Mouse (Mus musculus) liver, postnatal 0 days (tissue): ENCODE results near the gene Prkab1. TPM values are rescaled to one million over a fixed set of nuclear protein-coding genes. Genes with fewer than 3 reads are reported as not detected.

Experiments used
- ATAC-seq: fragments of 200-750 bp; cut with Nextera tagmentation; 2 replicates; pipeline ENCODE4 v1.8.0; 2017; ENCODE audit warnings: mild to moderate bottlenecking, moderate library complexity
- DNase-seq: peaks from one replicate; pipeline ENCODE4 v3.0.0-alpha.2; 2016
- H3K27ac ChIP-seq: fragments of 300-500 bp; sonication (generic); 2 replicates; pipeline ENCODE4 v1.5.1; 2014; ENCODE audit warnings: antibody characterized with exemption, moderate library complexity, mild to moderate bottlenecking, low read depth
- H3K27me3 ChIP-seq: fragments of 300-500 bp; sonication (generic); 2 replicates; pipeline ENCODE4 v1.6.1; 2014; ENCODE audit warnings: low read length, control low read depth, mixed read lengths; ENCODE audit not compliant: insufficient read depth
- H3K36me3 ChIP-seq: fragments of 300-500 bp; sonication (generic); replicated peaks from 2 replicates; pipeline ENCODE4 v1.6.1; 2014; ENCODE audit warnings: mild to moderate bottlenecking, control low read depth, low read length, moderate library complexity, mixed read lengths; ENCODE audit not compliant: insufficient read depth
- H3K4me1 ChIP-seq: fragments of 300-500 bp; sonication (generic); 2 replicates; pipeline ENCODE4 v1.6.1; 2014; ENCODE audit warnings: antibody characterized with exemption, mild to moderate bottlenecking, control low read depth; ENCODE audit not compliant: insufficient read depth
- H3K4me2 ChIP-seq: fragments of 300-500 bp; sonication (generic); 2 replicates; pipeline ENCODE4 v1.6.1; 2014; ENCODE audit warnings: low read depth, mild to moderate bottlenecking, low read length, moderate library complexity, mixed read lengths
- H3K4me3 ChIP-seq: fragments of 300-500 bp; sonication (generic); 2 replicates; pipeline ENCODE4 v1.5.1; 2014; ENCODE audit warnings: low read depth, low read length
- H3K9ac ChIP-seq: fragments of 300-500 bp; sonication (generic); replicated peaks from 2 replicates; pipeline ENCODE4 v1.6.1; 2014; ENCODE audit warnings: mild to moderate bottlenecking, moderate library complexity
- H3K9me3 ChIP-seq: fragments of 300-500 bp; sonication (generic); 2 replicates; pipeline ENCODE4 v1.6.1; 2016; ENCODE audit warnings: mild to moderate bottlenecking, control low read depth, low read length, mixed read lengths
- CTCF ChIP-seq: sonication (generic); IDR thresholded peaks from 2 replicates; pipeline ENCODE4 v1.5.1; 2016; ENCODE audit warnings: antibody characterized with exemption, low read depth
- EP300 ChIP-seq: IDR thresholded peaks from 2 replicates; pipeline ENCODE4 v1.6.1; 2016; ENCODE audit warnings: antibody characterized with exemption, low read depth, mild to moderate bottlenecking
- WGBS: fragments of 180-500 bp; shearing (Covaris S2); extraction: QIAGEN DNeasy Blood & Tissue Kit; methylation state at CpG from one replicate; pipeline ENCODE4 v1.1.7; 2014; ENCODE audit not compliant: insufficient replicate concordance; 5-methylcytosine and 5-hydroxymethylcytosine counted together
- polyA plus RNA-seq: library from polyadenylated mRNA; unstranded; fragments of >200 nt; fragmentation: Nextera tagmentation; extraction: Ambion mirVana; gene quantifications from 2 replicates; pipeline ENCODE4 v1.2.1, GENCODE M21; 2015

Gene Prkab1
- polyA plus RNA-seq, 1 experiment from 2014 or later, result 51.6 TPM

GRCm38 (mm10) chr5:116045581-116045980, 21.3 kb upstream of the Prkab1 start:
- Histone ChIP-seq H3K4me3 (no peak overlapping the region), H3K27ac (no peak overlapping the region), H3K36me3 (no peaks in the 10 kb centered on the region), H3K4me2 (no peak overlapping the region), H3K27me3 (0 out of 2 replicates have a peak, but pooled peaks cover under 1% of the 10 kb centered on the region), H3K4me1 (no peaks in the 10 kb centered on the region), H3K9me3 (no peaks in the 10 kb centered on the region), H3K9ac (no peak overlapping the region)
- TF ChIP-seq CTCF, result no peak
- TF ChIP-seq EP300, result no peak
- 78% methylated on average over 8 of the region's 8 CpGs for WGBS
- ATAC-seq (no peak), DNase-seq (no peak)

- DNase-seq (no peak), ATAC-seq (no peak)
- Histone ChIP-seq H3K4me1 (no peaks in the 10 kb centered on the region), H3K27me3 (0 out of 2 replicates have a peak, but pooled peaks cover 6% of the 10 kb centered on the region), H3K36me3 (no peaks in the 10 kb centered on the region), H3K4me2 (no peak overlapping the region), H3K9me3 (no peaks in the 10 kb centered on the region), H3K9ac (no peak overlapping the region), H3K4me3 (no peak overlapping the region), H3K27ac (no peak overlapping the region)
- TF ChIP-seq EP300 (no peak), CTCF (no peak)
- 66% methylated on average over 7 of the region's 7 CpGs for WGBS
These were observed 17.9 kb upstream of the Prkab1 start for GRCm38 (mm10) chr5:116042241-116042640.

DNA sequence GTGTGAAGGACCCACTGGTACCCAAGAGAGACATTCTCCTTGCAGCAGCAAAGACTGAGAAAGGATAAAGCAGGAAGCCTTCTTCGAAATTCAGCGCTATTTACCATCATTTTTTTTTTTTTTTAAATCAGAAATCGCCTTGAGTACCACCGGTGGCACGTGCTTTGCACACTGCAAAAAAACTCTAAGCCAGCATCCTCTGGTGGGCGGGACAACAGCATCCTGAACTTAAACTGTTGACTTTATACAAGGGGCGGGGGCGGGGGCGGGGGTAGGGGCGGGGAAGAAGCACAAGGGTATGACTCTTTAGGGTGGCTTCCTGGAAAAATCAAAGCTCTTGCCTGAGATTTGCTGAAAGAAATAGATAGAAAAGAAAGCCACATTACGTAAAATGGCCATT, 15.4 kb upstream of the Prkab1 start:
- Histone ChIP-seq H3K36me3 (no peaks in the 10 kb centered on the region), H3K9ac (no peak overlapping the region), H3K4me1 (no peaks in the 10 kb centered on the region), H3K9me3 (no peaks in the 10 kb centered on the region), H3K4me3 (no peak overlapping the region), H3K27me3 (0 out of 2 replicates have a peak, but pooled peaks cover 6% of the 10 kb centered on the region), H3K27ac (no peak overlapping the region), H3K4me2 (no peak overlapping the region)
- ATAC-seq, result no peak
- no peak for DNase-seq
- WGBS, result 23% methylated on average over 11 of the region's 11 CpGs
- TF ChIP-seq EP300 (no peak), CTCF (no peak)

DNA sequence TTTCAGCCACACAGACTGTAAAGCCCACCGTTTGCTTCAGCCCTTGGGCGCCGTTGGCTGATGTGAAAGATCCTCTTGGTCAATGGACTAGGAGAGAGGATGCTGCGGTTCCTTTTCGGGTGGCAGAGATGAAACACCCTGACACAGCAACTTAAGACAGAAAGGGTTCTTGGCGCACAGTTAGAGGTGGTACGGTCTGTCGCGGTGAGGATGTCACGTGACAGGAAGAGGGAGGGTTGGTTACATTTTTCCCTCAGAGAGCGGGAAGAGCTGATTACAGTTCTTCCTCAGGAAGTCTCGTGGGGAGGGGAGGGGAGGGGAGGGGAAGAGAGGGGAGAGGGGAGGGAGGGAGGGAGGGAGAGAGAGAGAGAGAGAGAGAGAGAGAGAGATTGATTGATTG, 13.4 kb upstream of the Prkab1 start:
- no peak for ATAC-seq
- Histone ChIP-seq H3K4me3 (no peak overlapping the region), H3K4me2 (no peak overlapping the region), H3K27me3 (0 out of 2 replicates have a peak, but pooled peaks cover 6% of the 10 kb centered on the region), H3K9me3 (no peaks in the 10 kb centered on the region), H3K27ac (no peak overlapping the region), H3K4me1 (no peaks in the 10 kb centered on the region), H3K9ac (no peak overlapping the region), H3K36me3 (no peaks in the 10 kb centered on the region)
- 45% methylated on average over 11 of the region's 12 CpGs for WGBS
- TF ChIP-seq EP300, result no peak
- no peak for TF ChIP-seq CTCF
- no peak for DNase-seq

GRCm38 (mm10) chr5:116036465-116036864, 12.2 kb upstream of the Prkab1 start:
- no peak for TF ChIP-seq EP300
- no peak for TF ChIP-seq CTCF
- no peak overlapping the region for H3K9ac ChIP-seq
- H3K4me2 ChIP-seq, result no peak overlapping the region
- ATAC-seq (no peak), DNase-seq (no peak)
- no peaks in the 10 kb centered on the region for H3K36me3 ChIP-seq
- no peak overlapping the region for H3K27ac ChIP-seq
- H3K27me3 ChIP-seq, result 0 out of 2 replicates have a peak, but pooled peaks cover 6% of the 10 kb centered on the region
- 0 out of 2 replicates have a peak, but pooled peaks cover 2% of the 10 kb centered on the region for H3K4me1 ChIP-seq
- no peak overlapping the region for H3K4me3 ChIP-seq
- H3K9me3 ChIP-seq, result no peaks in the 10 kb centered on the region
- WGBS, result 70% methylated on average over 16 of the region's 16 CpGs

- Histone ChIP-seq H3K9me3 (no peaks in the 10 kb centered on the region), H3K27me3 (no peaks in the 10 kb centered on the region), H3K27ac (no peak overlapping the region), H3K4me1 (peaks cover 18% of the 10 kb centered on the region), H3K4me2 (peak overlapping the region; percentile 44), H3K4me3 (no peak overlapping the region), H3K36me3 (no peaks in the 10 kb centered on the region), H3K9ac (no peak overlapping the region)
- DNase-seq (peak; percentile 81), ATAC-seq (no peak)
- WGBS, result 3% methylated on average over 14 of the region's 14 CpGs
- TF ChIP-seq CTCF, result peak; percentile 92
- no peak for TF ChIP-seq EP300
These were observed 6.9 kb upstream of the Prkab1 start for GRCm38 (mm10) chr5:116031190-116031577.
